Mouse (Mus musculus) megakaryocyte-erythroid progenitor cell, adult 5 weeks (primary cell): ENCODE measurements around the gene Spatc1l. TPM values are rescaled to one million over a fixed set of nuclear protein-coding genes. Genes with fewer than 3 reads are reported as not detected.

Source experiments
- polyA plus RNA-seq: library from polyadenylated mRNA; stranded (reverse); fragments of >175 nt; gene quantifications from 2 replicates; pipeline ENCODE4 v1.2.3, GENCODE M21; 2012

Gene Spatc1l
- polyA plus RNA-seq = not detected in 2 replicates

DNA sequence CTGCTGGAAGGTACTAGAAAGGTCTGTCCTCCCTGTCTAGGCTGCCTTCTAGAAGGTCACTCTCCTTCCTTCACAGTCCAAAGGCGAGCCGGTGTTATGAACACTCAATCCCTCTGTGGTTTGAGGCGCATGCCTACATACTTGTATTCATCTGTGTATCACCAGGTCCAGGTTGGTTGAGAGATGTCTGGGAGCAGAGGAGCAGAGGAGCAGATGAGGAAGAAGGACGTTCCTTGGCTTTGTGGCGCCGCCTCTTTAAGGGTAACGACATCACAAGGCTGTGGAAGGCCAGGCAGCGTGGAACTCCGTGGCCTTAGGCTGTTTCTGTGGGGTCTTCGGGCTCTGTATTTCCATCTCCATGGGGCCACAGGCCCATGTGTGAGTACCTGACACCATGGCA is at the start of gene Spatc1l:
Spatc1l (plus strand) TSS at position 301 of the 400 bp plus-strand sequence.

DNA sequence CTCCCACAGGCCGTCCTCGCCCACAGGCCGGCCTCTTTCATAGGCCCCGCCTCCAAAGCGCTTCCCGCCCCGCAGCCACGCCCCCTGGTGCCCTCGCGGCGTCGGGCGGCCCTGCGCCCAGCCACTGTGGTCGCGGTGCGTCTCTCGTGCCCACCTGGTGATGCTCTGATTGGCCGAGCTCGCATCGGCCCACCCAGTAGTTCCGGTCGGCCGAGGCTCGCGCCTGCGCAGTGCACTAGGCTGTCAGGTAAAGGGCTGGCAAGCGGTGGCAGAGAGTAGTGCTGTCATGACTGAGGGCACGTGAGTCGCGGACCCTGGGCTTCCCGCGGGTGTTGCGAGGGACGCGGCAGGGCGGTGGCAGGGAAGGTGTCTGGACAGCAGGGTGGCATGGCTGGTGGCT is 30.7 kb upstream of the Spatc1l start, which contains the start of gene Lss:
Lss (plus strand) TSS at position 214 of the 400 bp plus-strand sequence.

DNA sequence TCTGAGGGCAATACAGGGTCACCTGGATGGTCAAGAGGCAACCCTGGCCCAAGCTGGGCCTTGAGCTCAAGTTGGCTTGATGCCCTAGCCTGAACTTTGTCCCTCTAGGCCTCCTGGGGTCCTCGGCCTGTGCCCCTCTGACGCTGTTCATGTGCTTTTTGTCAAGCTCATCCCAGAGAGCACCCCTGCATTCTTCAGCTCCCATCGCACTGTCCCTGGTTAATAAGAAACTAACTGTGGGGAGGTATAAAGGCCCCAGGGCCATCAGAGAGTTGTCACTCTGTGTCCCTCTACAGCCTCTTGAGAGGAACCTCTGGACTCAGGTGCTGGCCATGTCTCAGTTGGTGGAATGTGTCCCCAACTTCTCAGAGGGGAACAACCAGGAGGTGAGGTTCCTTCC is 13.3 kb downstream of the Spatc1l start, which contains the start of gene Ftcd:
Ftcd (plus strand) TSS at position 275 of the 400 bp plus-strand sequence.

Other genes with a start within 250 kb of the Spatc1l start
- gene Dip2a, start 217.0 kb upstream of the Spatc1l start, polyA plus RNA-seq = 1.5 TPM in 2 replicates
- gene AC141477.1, start 121.8 kb upstream of the Spatc1l start, polyA plus RNA-seq = not detected in 2 replicates
- 47.7 and 65.0 TPM in 2 replicates for gene Pcnt, start 119.5 kb upstream of the Spatc1l start, polyA plus RNA-seq
- gene 2610028H24Rik, start 113.2 kb upstream of the Spatc1l start, polyA plus RNA-seq = not detected in 2 replicates
- 23.3 and 33.0 TPM in 2 replicates for gene Mcm3ap, start 93.3 kb upstream of the Spatc1l start, polyA plus RNA-seq
- gene Ybey, start 93.2 kb upstream of the Spatc1l start, polyA plus RNA-seq = 0.60 and 0.83 TPM in 2 replicates
- 7.1 and 7.8 TPM in 2 replicates for gene Lss, start 30.7 kb upstream of the Spatc1l start, polyA plus RNA-seq
- gene Ftcd, start 13.4 kb downstream of the Spatc1l start, polyA plus RNA-seq = not detected in 2 replicates
- gene Col6a2, start 61.4 kb downstream of the Spatc1l start, polyA plus RNA-seq = 0.02 and 0.05 TPM in 2 replicates
- gene Col6a1, start 163.9 kb downstream of the Spatc1l start, polyA plus RNA-seq = 0.05 TPM in 1 of 2 replicates, not detected in the other